Mouse (Mus musculus) heart, embryonic 13.5 days (tissue): ENCODE results near the gene Grb10. TPM values are rescaled to one million over a fixed set of nuclear protein-coding genes. Genes with fewer than 3 reads are reported as not detected.

Experiments
- ATAC-seq: fragments of 200-750 bp; cut with Nextera tagmentation; 2 replicates; pipeline ENCODE4 v1.8.0; 2017; ENCODE audit warnings: moderate TSS enrichment; ENCODE audit not compliant: insufficient number of reproducible peaks, low FRiP score, low TSS enrichment; ENCODE audit errors: extremely low read depth
- H3K27ac ChIP-seq: fragments of 300-500 bp; sonication (generic); replicated peaks from 2 replicates; pipeline ENCODE4 v1.5.1; 2015; ENCODE audit warnings: moderate library complexity, mild to moderate bottlenecking, inconsistent platforms
- H3K27me3 ChIP-seq: fragments of 300-500 bp; sonication (generic); replicated peaks from 2 replicates; pipeline ENCODE4 v1.6.1; 2015; ENCODE audit warnings: mild to moderate bottlenecking, inconsistent platforms
- H3K36me3 ChIP-seq: fragments of 300-500 bp; sonication (generic); 2 replicates; pipeline ENCODE4 v1.6.1; 2015; ENCODE audit warnings: mild to moderate bottlenecking, inconsistent platforms
- H3K4me1 ChIP-seq: fragments of 300-500 bp; sonication (generic); 2 replicates; pipeline ENCODE4 v1.6.1; 2015; ENCODE audit warnings: inconsistent platforms
- H3K4me2 ChIP-seq: fragments of 300-500 bp; sonication (generic); 2 replicates; pipeline ENCODE4 v1.6.1; 2015; ENCODE audit warnings: inconsistent platforms, mild to moderate bottlenecking, moderate library complexity
- H3K4me3 ChIP-seq: fragments of 300-500 bp; sonication (generic); 2 replicates; pipeline ENCODE4 v1.5.1; 2015; ENCODE audit warnings: moderate library complexity, mild to moderate bottlenecking, inconsistent platforms
- H3K9ac ChIP-seq: fragments of 300-500 bp; sonication (generic); 2 replicates; pipeline ENCODE4 v1.6.1; 2015; ENCODE audit warnings: inconsistent platforms, mild to moderate bottlenecking, moderate library complexity
- H3K9me3 ChIP-seq: fragments of 300-500 bp; sonication (generic); 2 replicates; pipeline ENCODE4 v1.6.1; 2016; ENCODE audit warnings: inconsistent platforms
- WGBS: fragments of 180-500 bp; shearing (Covaris S2); methylation state at CpG from one replicate; pipeline ENCODE4 v1.1.7; 2015; ENCODE audit warnings: mixed read lengths; 5-methylcytosine and 5-hydroxymethylcytosine counted together
- polyA plus RNA-seq: library from polyadenylated mRNA; unstranded; fragments of >200 nt; fragmentation: Nextera tagmentation; extraction: Ambion mirVana; gene quantifications from 2 replicates; pipeline ENCODE4 v1.2.1, GENCODE M21; 2015

Gene Grb10
- polyA plus RNA-seq, 1 experiment from 2014 or later = 494 TPM

DNA sequence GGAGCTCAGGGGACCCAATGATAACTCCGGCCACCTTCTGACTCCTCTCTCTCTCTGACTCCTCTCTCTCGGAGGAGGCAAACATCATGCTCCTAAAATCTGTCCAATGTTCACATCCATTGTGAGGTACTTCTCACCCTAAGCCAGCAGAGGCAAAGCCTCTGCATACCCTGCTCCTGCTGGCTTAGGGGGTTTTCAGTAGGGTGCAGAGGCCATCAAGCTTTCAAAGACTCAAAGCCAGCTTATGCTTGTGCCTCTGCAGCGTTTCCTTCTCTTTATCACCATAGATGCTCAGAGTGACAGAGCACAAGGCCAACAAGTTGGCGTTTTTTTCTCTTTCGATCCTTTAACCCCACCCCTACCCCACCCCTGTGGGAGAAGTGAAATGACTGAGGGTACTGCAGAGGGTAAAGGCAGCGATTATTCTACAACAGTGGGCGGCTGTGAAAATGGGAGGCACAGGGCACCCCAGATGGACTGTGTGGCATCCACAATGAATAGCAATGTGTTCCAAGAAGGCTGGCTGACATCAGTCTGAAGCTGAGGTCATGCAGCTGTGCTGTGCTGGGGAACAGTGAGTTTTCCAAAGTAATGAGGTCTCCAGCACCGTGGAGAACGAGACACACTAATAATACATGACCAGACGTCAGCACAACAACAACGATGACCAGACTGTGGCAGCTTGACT is 106.2 kb downstream of the Grb10 start:
- no peaks in the 10 kb centered on the region for H3K9me3 ChIP-seq
- H3K27ac ChIP-seq = peak overlapping the region; percentile 71
- peaks cover 79% of the 10 kb centered on the region for H3K36me3 ChIP-seq
- ATAC-seq = no peak
- 58% methylated on average over 11 of the region's 11 CpGs for WGBS
- H3K9ac ChIP-seq = no peak overlapping the region
- no peak overlapping the region for H3K4me3 ChIP-seq
- H3K27me3 ChIP-seq = no peaks in the 10 kb centered on the region
- H3K4me1 ChIP-seq = peaks cover 35% of the 10 kb centered on the region
- H3K4me2 ChIP-seq = no peak overlapping the region

DNA sequence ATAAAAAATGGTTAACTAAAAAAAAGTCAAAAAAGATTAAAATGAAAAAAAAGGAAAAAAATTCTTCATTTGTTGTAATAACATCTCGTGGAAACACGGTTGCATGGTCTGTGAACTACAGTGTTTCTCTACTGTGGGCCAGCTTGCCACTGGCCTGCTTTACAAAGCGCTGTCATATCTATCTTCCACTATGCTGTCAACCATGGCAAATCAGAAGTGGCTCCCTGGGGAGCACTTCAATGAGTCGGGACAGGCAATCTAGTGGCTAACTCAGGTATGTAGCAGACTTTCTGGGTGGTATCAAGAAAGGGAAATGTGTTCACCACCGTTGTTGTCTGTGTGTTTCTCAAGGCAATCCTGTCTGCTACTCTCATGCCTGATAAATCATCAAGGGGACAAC is 106.8 kb downstream of the Grb10 start:
- Histone ChIP-seq H3K9ac (no peak overlapping the region), H3K9me3 (no peaks in the 10 kb centered on the region), H3K4me3 (no peak overlapping the region), H3K4me2 (no peak overlapping the region), H3K27ac (peak overlapping the region; percentile 71), H3K27me3 (no peaks in the 10 kb centered on the region), H3K36me3 (peaks cover 73% of the 10 kb centered on the region), H3K4me1 (peaks cover 37% of the 10 kb centered on the region)
- ATAC-seq = no peak
- 58% methylated on average over 5 of the region's 5 CpGs for WGBS

DNA sequence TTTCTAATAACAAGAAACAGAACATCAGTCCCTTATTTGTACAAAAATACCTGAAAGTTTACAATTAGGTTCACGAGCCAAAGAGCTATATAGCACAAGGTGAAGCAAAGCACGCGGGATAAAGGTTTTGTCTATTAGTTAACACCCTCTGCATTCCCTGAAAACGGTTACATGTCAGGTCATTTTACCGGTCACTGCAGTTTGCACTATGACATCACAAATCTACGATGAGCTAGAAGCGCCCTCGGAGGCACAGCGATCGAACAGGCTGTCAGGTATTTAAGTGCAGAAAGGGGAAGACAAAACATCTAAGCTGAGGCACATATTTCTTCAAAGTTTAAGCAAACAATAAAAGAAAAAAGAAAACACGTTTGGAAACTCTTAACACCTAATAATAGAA is 108.0 kb downstream of the Grb10 start:
- no peaks in the 10 kb centered on the region for H3K9me3 ChIP-seq
- no peak for ATAC-seq
- H3K27me3 ChIP-seq = no peaks in the 10 kb centered on the region
- no peak overlapping the region for H3K4me3 ChIP-seq
- peak overlapping the region; percentile 40; the same call in 1 of the 2 replicates for H3K27ac ChIP-seq
- peaks cover 36% of the 10 kb centered on the region for H3K4me1 ChIP-seq
- H3K9ac ChIP-seq = no peak overlapping the region
- H3K4me2 ChIP-seq = no peak overlapping the region
- H3K36me3 ChIP-seq = peaks cover 62% of the 10 kb centered on the region
- 88% methylated on average over 11 of the region's 11 CpGs for WGBS

DNA sequence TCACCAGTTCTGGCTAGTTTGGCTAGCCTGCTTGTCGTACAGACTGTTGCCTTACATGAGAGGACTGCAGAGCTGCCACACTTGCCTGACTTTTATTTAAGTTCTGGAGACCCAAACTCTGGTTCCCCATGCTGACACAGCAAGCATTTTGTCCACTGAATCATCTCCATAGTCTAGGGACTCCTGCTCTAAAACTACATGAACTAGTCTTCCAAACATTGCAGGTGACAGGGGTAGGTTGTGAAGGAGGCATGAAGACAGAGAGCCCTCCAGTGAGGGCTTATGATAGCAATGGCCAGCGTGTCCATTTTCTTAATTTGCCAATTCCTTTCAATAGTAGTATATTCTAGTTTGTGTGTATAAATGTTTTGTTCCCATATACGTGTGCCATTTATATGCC is 109.4 kb downstream of the Grb10 start:
- no peaks in the 10 kb centered on the region for H3K9me3 ChIP-seq
- peak overlapping the region; percentile 26 for H3K27ac ChIP-seq
- H3K4me2 ChIP-seq = no peak overlapping the region
- H3K4me1 ChIP-seq = peaks cover 28% of the 10 kb centered on the region
- ATAC-seq = no peak
- no peak overlapping the region for H3K9ac ChIP-seq
- no peak overlapping the region for H3K4me3 ChIP-seq
- H3K27me3 ChIP-seq = no peaks in the 10 kb centered on the region
- 80% methylated on average over 3 of the region's 3 CpGs for WGBS
- H3K36me3 ChIP-seq = peaks cover 47% of the 10 kb centered on the region

DNA sequence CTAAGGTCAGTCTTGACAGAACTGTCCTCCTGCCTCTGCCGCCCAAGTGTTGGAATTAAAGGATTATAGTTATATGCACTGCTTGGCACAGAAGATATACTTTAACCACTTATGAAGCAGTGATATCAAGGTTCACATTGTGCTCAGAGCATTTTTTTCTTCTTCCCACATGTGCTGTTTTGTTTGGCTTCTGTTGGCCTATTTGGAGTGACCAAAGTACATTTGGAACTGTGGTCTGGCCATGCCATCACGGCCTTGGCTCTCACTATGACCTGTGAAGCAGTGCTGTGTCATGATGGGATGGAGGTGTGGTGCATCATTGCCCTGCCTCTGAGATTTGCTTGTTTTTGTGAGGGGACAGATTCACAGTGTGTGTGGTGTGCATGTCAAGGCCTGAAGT is 109.9 kb downstream of the Grb10 start:
- Histone ChIP-seq H3K36me3 (peaks cover 42% of the 10 kb centered on the region), H3K4me3 (no peak overlapping the region), H3K27ac (peak overlapping the region; percentile 26), H3K4me1 (peaks cover 29% of the 10 kb centered on the region), H3K9me3 (no peaks in the 10 kb centered on the region), H3K27me3 (no peaks in the 10 kb centered on the region), H3K9ac (no peak overlapping the region), H3K4me2 (no peak overlapping the region)
- no peak for ATAC-seq
- WGBS = 77% methylated on average over 2 of the region's 2 CpGs

DNA sequence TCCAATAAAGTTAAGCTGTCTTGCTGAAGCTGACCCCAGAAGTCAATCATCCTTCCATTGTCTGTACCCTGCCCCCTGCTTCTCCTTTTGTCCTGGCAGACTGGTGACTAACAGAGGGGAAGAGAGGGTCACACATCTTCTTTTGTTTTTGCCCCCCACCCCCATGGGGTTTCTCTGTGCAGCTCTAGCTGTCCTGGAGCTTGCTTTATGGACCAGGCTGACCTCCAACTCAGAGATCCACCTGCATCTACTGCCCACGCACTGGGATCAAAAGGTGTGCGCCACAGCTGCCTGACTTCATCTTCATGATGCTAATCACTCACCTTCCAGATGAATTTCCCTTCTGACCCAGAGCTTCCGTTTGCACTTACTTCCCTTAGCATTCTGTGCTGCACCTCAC is 114.6 kb downstream of the Grb10 start:
- Histone ChIP-seq H3K4me2 (no peak overlapping the region), H3K27me3 (no peaks in the 10 kb centered on the region), H3K27ac (no peak overlapping the region), H3K9ac (no peak overlapping the region), H3K4me3 (no peak overlapping the region), H3K4me1 (peaks cover 12% of the 10 kb centered on the region), H3K9me3 (no peaks in the 10 kb centered on the region), H3K36me3 (no peaks in the 10 kb centered on the region)
- no peak for ATAC-seq
- WGBS = 69% methylated on average over 3 of the region's 3 CpGs

DNA sequence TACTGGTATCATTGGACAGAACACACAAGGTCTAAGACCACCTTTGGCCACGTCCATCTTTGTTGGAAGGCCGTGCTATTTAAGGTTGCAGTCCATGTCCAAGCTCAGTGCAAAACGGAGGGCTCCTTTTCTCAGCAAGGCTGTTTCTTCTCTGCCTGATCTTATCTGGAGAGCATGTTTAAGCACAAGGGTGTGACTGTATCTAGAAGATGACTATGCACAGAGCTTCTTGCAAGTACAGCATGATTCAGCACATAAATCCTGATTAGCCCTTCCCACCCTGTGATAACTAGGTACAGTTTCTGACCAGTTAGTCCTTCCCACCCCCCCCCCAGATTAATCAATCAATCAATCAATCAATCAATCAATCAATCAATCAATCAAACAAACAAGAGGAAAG is 115.1 kb downstream of the Grb10 start:
- no peaks in the 10 kb centered on the region for H3K36me3 ChIP-seq
- no peak overlapping the region for H3K4me3 ChIP-seq
- no peak overlapping the region for H3K4me2 ChIP-seq
- no peaks in the 10 kb centered on the region for H3K9me3 ChIP-seq
- H3K27ac ChIP-seq = no peak overlapping the region
- 61% methylated on average over 3 of the region's 3 CpGs for WGBS
- H3K9ac ChIP-seq = no peak overlapping the region
- H3K27me3 ChIP-seq = no peaks in the 10 kb centered on the region
- ATAC-seq = peak; percentile 42; the same call in 1 of the 2 replicates
- H3K4me1 ChIP-seq = peaks cover 12% of the 10 kb centered on the region

DNA sequence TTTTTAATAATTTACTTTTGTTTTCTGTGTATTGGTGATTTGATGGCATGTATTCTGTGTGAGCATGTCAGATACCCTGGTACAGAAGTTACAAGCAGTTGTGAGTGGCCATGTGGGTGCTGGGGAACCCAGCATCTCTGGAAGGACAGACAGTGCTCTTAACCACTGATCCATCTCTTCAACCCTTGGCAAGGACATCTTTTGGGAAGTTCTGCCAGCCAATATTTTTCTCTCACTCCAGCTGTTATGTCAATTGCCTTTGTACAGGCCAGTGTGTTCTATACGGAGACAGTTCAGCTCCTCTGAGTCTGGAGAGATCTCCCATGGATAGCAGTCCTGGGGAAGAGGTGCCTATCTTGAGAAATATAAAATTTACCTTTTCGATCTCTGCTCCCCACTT is 116.4 kb downstream of the Grb10 start:
- H3K4me3 ChIP-seq = no peak overlapping the region
- peaks cover 4% of the 10 kb centered on the region; the same call in 1 of the 2 replicates for H3K9me3 ChIP-seq
- peaks cover 11% of the 10 kb centered on the region for H3K4me1 ChIP-seq
- no peaks in the 10 kb centered on the region for H3K36me3 ChIP-seq
- H3K9ac ChIP-seq = no peak overlapping the region
- WGBS = 88% methylated on average over 2 of the region's 2 CpGs
- no peak for ATAC-seq
- H3K27ac ChIP-seq = no peak overlapping the region
- no peak overlapping the region for H3K4me2 ChIP-seq
- no peaks in the 10 kb centered on the region for H3K27me3 ChIP-seq

DNA sequence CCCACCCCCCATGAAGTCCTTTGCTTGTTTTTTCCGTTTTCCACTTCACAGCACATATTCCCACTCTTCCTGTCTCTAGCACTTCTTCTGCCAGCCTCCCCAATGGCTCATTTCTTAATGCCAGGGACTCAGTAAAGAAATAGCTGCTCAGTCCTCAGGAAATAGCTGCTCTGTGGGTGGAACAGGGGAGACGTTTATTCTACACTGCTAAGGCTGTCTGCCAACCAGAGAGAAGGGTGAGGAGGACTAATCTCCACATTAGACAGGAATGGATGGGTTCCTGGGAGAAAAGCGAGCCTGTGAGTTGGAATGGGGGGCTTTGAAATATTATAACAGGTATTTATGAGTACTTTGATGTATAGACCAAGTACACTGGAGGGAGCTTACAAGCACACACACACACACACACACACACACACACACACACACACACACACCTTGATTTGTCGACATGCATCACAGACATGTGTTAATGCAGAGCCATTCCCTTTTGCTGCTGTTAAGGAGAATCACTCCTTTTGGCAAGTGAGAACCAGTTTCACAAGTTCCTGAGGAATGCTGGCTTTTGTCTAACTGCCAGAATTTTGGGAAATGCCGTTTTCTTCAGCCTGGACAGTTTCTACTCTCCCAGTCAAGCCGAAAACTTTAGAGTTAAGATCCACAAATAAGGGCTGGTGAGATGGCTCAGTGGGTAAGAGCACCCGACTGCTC is 130.6 kb downstream of the Grb10 start:
- H3K27ac ChIP-seq = peak overlapping the region; percentile 24; the same call in 1 of the 2 replicates
- H3K27me3 ChIP-seq = no peaks in the 10 kb centered on the region
- no peak for ATAC-seq
- H3K9ac ChIP-seq = 0 out of 2 replicates have a peak overlapping the region, but pooled peaks have one; percentile 10
- WGBS = 51% methylated on average over 7 of the region's 7 CpGs
- no peaks in the 10 kb centered on the region for H3K36me3 ChIP-seq
- H3K4me1 ChIP-seq = peaks cover 8% of the 10 kb centered on the region; the same call in 1 of the 2 replicates
- 0 out of 2 replicates have a peak, but pooled peaks cover 4% of the 10 kb centered on the region for H3K9me3 ChIP-seq
- H3K4me3 ChIP-seq = no peak overlapping the region
- no peak overlapping the region for H3K4me2 ChIP-seq

DNA sequence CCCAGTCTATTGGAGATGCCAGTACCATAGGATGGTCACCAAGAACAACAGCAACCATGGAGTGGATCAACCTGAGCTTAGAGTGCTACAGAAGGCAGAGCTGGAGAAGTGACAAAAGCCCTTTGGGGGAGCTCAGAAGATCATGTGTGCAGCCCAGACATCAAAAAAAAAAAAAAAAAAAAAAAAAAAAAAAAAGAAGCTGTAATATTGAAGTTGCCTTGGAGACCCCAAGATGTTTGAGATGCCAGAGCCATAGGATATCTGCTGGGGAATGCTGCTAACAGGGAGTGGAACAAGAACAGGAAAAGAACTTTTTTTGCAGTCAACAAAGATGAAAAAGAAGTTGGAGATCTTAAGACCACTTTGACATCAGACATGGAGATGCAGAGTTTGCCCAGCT is 133.0 kb downstream of the Grb10 start:
- H3K36me3 ChIP-seq = no peaks in the 10 kb centered on the region
- H3K9me3 ChIP-seq = 0 out of 2 replicates have a peak, but pooled peaks cover 4% of the 10 kb centered on the region
- no peak overlapping the region for H3K27ac ChIP-seq
- H3K4me1 ChIP-seq = peaks cover 29% of the 10 kb centered on the region
- no peak for ATAC-seq
- H3K9ac ChIP-seq = no peak overlapping the region
- H3K4me3 ChIP-seq = no peak overlapping the region
- no peak overlapping the region for H3K4me2 ChIP-seq
- H3K27me3 ChIP-seq = no peaks in the 10 kb centered on the region

DNA sequence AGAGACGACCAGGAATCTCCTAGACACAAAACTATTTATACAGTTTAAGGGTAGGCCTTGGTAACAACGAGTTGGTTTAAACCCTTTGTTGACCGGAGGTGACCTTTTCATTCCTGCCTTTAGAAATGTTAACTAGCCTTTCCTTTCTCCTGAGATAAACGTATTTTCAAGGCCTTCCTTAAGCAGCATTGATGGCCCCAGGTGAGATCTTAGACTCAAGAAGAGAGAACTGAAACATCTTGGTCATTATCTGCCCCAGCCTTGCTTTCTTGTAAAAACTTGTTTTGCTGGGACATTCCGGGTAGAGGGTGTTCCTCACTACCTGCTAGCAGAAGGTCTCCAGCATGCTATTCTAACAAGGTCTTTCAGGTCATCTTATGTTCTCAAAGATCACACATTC is 133.5 kb downstream of the Grb10 start:
- WGBS = 78% methylated on average over 5 of the region's 5 CpGs
- ATAC-seq = no peak
- H3K27me3 ChIP-seq = no peaks in the 10 kb centered on the region

More for the DNA sequence above, 133.5 kb downstream of the Grb10 start:
- Histone ChIP-seq H3K36me3 (no peaks in the 10 kb centered on the region), H3K9ac (no peak overlapping the region), H3K27ac (no peak overlapping the region), H3K4me1 (peaks cover 32% of the 10 kb centered on the region), H3K9me3 (0 out of 2 replicates have a peak, but pooled peaks cover 4% of the 10 kb centered on the region), H3K4me2 (no peak overlapping the region), H3K4me3 (no peak overlapping the region)
